Mouse (Mus musculus) lung, postnatal 0 days (tissue): ENCODE data around the gene Mob4.

Experiments used
- CTCF ChIP-seq: IDR thresholded peaks from 2 replicates; pipeline ENCODE4 v1.5.1; 2016; ENCODE audit warnings: antibody characterized with exemption, mild to moderate bottlenecking
- EP300 ChIP-seq: IDR thresholded peaks from 2 replicates; pipeline ENCODE4 v1.6.1; 2016; ENCODE audit warnings: antibody characterized with exemption, mild to moderate bottlenecking, control low read depth

GRCm38 (mm10) chr1:55195021-55195420 is 64.0 kb downstream of the Mob4 start:
- TF ChIP-seq CTCF (no peak), EP300 (no peak)
